7 mouse cellular contexts compared by ENCODE assay signal in genomic region chr1:91801844-91802366, GRCm38 (mm10). TPM values are rescaled to one million over a fixed set of nuclear protein-coding genes. Genes with fewer than 3 reads are reported as not detected.
DNase-seq lines count a peak whose midpoint lies in the region; ATAC-seq and TF ChIP-seq lines count a peak whose summit lies in the region.

No protein-coding gene starts in this region.

- TF ChIP-seq POLR2A in liver, adult 2 months (IDR thresholded peaks at IDR 0.05; ENCODE audit: extremely low read depth, insufficient read depth, low read length) = no peak
- no peak for TF ChIP-seq POLR2A in cortical plate, adult 2 months (IDR thresholded peaks at IDR 0.05; ENCODE audit: extremely low read depth, insufficient read depth, low read length)

- peak overlapping the region; percentile 88 for H3K4me2 ChIP-seq in heart, embryonic 15.5 days

- no peaks in the 10 kb centered on the region for H3K36me3 ChIP-seq in liver, adult 2 months (ENCODE audit: control insufficient read depth, insufficient read depth, low read length)
- no peaks in the 10 kb centered on the region for H3K36me3 ChIP-seq in heart, embryonic 15.5 days
- no peaks in the 10 kb centered on the region for H3K36me3 ChIP-seq in midbrain, embryonic 10.5 days

- H3K27ac ChIP-seq in liver, adult 2 months (replicated peaks; ENCODE audit: insufficient read depth, low read depth, low read length) = no peak overlapping the region
- no peak overlapping the region for H3K27ac ChIP-seq in cortical plate, adult 2 months (ENCODE audit: insufficient read depth, low read length)
- H3K27ac ChIP-seq in heart, embryonic 15.5 days = no peak overlapping the region
- peak overlapping the region; percentile 67; the same call in 1 of the 2 replicates for H3K27ac ChIP-seq in midbrain, embryonic 10.5 days (replicated peaks)

- no peak; the same call in 1 of the 2 replicates for ATAC-seq in heart, embryonic 15.5 days (replicated peaks; ENCODE audit: insufficient number of reproducible peaks, insufficient read depth, low FRiP score, low read depth)

- H3K4me3 ChIP-seq in liver, adult 2 months (ENCODE audit: insufficient read depth, low read depth, low read length) = peak overlapping the region; percentile 42; the same call in 1 of the 2 replicates
- peak overlapping the region; percentile 67 for H3K4me3 ChIP-seq in cortical plate, adult 2 months (ENCODE audit: insufficient read depth, low read length)
- peak overlapping the region; percentile 56 for H3K4me3 ChIP-seq in heart, embryonic 15.5 days
- peak overlapping the region; percentile 64 for H3K4me3 ChIP-seq in midbrain, embryonic 10.5 days

- no peak for DNase-seq in liver, adult 2 months (ENCODE audit: extremely low read depth, low read depth, low spot score)
- DNase-seq in liver = no peak
- DNase-seq in midbrain, embryonic 10.5 days (ENCODE audit: low spot score) = no peak
- no peak for DNase-seq in cerebellum, adult 9-11 months
- no peak for DNase-seq in cerebellum, adult 18-20 months

- no peaks in the 10 kb centered on the region for H3K79me2 ChIP-seq in liver, adult 2 months (ENCODE audit: control insufficient read depth, insufficient read depth, low read length)

- peak overlapping the region; percentile 28; the same call in 1 of the 2 replicates for H3K9ac ChIP-seq in liver, adult 2 months (ENCODE audit: low read depth, low read length)
- H3K9ac ChIP-seq in heart, embryonic 15.5 days = peak overlapping the region; percentile 15; the same call in 1 of the 2 replicates

- no peak for TF ChIP-seq CTCF in liver, adult 2 months (IDR thresholded peaks at IDR 0.05; ENCODE audit: low read depth, low read length)
- TF ChIP-seq CTCF in cortical plate, adult 2 months (IDR thresholded peaks at IDR 0.05; ENCODE audit: extremely low read depth, insufficient read depth, low read length) = no peak

- H3K9me3 ChIP-seq in heart, embryonic 15.5 days (replicated peaks) = no peaks in the 10 kb centered on the region
- H3K9me3 ChIP-seq in midbrain, embryonic 10.5 days (replicated peaks) = no peaks in the 10 kb centered on the region

- WGBS in liver, adult 2 months = 4% methylated on average over 45 of the region's 45 CpGs
- WGBS in heart, embryonic 15.5 days = 2% methylated on average over 45 of the region's 45 CpGs
- 3% methylated on average over 45 of the region's 45 CpGs for WGBS in midbrain, embryonic 10.5 days

- H3K4me1 ChIP-seq in liver, adult 2 months (ENCODE audit: control insufficient read depth, insufficient read depth, low read length) = no peaks in the 10 kb centered on the region
- no peaks in the 10 kb centered on the region for H3K4me1 ChIP-seq in cortical plate, adult 2 months (ENCODE audit: control insufficient read depth, insufficient read depth, low read length)
- H3K4me1 ChIP-seq in heart, embryonic 15.5 days (replicated peaks) = peaks cover 22% of the 10 kb centered on the region
- H3K4me1 ChIP-seq in midbrain, embryonic 10.5 days = peaks cover 31% of the 10 kb centered on the region

- peaks cover 6% of the 10 kb centered on the region for H3K27me3 ChIP-seq in liver, adult 2 months (ENCODE audit: control insufficient read depth, insufficient read depth, low read length)
- H3K27me3 ChIP-seq in heart, embryonic 15.5 days = peaks cover 77% of the 10 kb centered on the region
- H3K27me3 ChIP-seq in midbrain, embryonic 10.5 days (ENCODE audit: low read depth, poor library complexity, severe bottlenecking) = peaks cover 92% of the 10 kb centered on the region

RNA-seq across cellular contexts. Expression of gene Twist2, which starts 0.6 kb away (rescaled TPM):
- total RNA-seq in liver, adult 2 months (2014; rRNA removed) = 0.13 TPM in 1 of 2 replicates, not detected in the other
- 0.15 and 0.16 TPM in 2 replicates for polyA plus RNA-seq in liver, adult 2 months (2012; rRNA removed)
- polyA plus RNA-seq in cortical plate, adult 2 months (2012; rRNA removed) = 1.2 and 1.6 TPM in 2 replicates
- polyA plus RNA-seq in heart, embryonic 15.5 days (2015; fragmentation: Nextera tagmentation; extraction: Ambion mirVana) = 2.9 and 5.2 TPM in 2 replicates
- 9.4 and 12.3 TPM in 2 replicates for polyA plus RNA-seq in midbrain, embryonic 10.5 days (2016; fragmentation: Nextera tagmentation; extraction: Ambion mirVana)
